Mouse (Mus musculus) embryonic facial prominence, embryonic 12.5 days (tissue): ENCODE measurements around the gene Mfsd4a. TPM values are rescaled to one million over a fixed set of nuclear protein-coding genes. Genes with fewer than 3 reads are reported as not detected.

Source experiments
- ATAC-seq: fragments of 200-750 bp; cut with Nextera tagmentation; 2 replicates; pipeline ENCODE4 v1.8.0; 2017; ENCODE audit not compliant: insufficient number of reproducible peaks, insufficient read depth, low FRiP score, low TSS enrichment
- H3K27ac ChIP-seq: fragments of 300-500 bp; sonication (generic); 2 replicates; pipeline ENCODE4 v1.5.1; 2016; ENCODE audit warnings: mild to moderate bottlenecking
- H3K27me3 ChIP-seq: fragments of 300-500 bp; sonication (generic); 2 replicates; pipeline ENCODE4 v1.6.1; 2016; ENCODE audit warnings: mild to moderate bottlenecking, moderate library complexity
- H3K36me3 ChIP-seq: fragments of 300-500 bp; sonication (generic); 2 replicates; pipeline ENCODE4 v1.6.1; 2016; ENCODE audit warnings: mild to moderate bottlenecking
- H3K4me1 ChIP-seq: fragments of 300-500 bp; sonication (generic); 2 replicates; pipeline ENCODE4 v1.6.1; 2016
- H3K4me2 ChIP-seq: fragments of 300-500 bp; sonication (generic); replicated peaks from 2 replicates; pipeline ENCODE4 v1.6.1; 2016; ENCODE audit warnings: mild to moderate bottlenecking, moderate library complexity
- H3K4me3 ChIP-seq: fragments of 300-500 bp; sonication (generic); 2 replicates; pipeline ENCODE4 v1.5.1; 2016; ENCODE audit warnings: mild to moderate bottlenecking
- H3K9ac ChIP-seq: fragments of 300-500 bp; sonication (generic); 2 replicates; pipeline ENCODE4 v1.6.1; 2016; ENCODE audit warnings: mild to moderate bottlenecking, moderate library complexity
- H3K9me3 ChIP-seq: fragments of 300-500 bp; sonication (generic); 2 replicates; pipeline ENCODE4 v1.6.1; 2016; ENCODE audit warnings: mild to moderate bottlenecking, moderate library complexity
- WGBS: fragments of 180-500 bp; shearing (Covaris S2); methylation state at CpG from one replicate; pipeline ENCODE4 v1.1.7; 2016; 5-methylcytosine and 5-hydroxymethylcytosine counted together
- polyA plus RNA-seq: library from polyadenylated mRNA; unstranded; fragments of >200 nt; fragmentation: Nextera tagmentation; extraction: Ambion mirVana; gene quantifications from 2 replicates; pipeline ENCODE4 v1.2.1, GENCODE M21; 2016

The Mfsd4a gene
- polyA plus RNA-seq, 1 experiment from 2014 or later = 14.9 TPM

DNA sequence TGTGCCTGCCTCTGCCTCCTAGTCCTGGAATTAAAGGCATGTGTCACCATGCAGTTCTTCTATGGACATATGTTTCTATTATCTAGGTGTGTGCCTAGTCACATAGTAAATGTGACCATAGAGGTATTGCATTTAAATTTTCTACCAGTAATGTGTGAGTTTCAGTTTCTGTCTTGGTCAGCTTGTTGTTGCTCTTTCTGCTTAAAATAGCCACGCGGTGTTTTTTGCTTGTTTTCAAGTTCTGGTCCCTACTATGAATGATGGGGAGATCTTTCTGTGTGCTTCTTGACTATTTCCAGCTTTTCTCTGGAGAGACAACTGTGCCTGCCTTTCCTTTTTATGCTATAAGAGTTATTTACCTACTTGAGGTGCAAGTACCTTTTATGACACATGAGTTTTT is 56.1 kb downstream of the Mfsd4a start:
- WGBS = 80% methylated on average over 2 of the region's 2 CpGs
- no peaks in the 10 kb centered on the region for H3K27me3 ChIP-seq
- no peak overlapping the region for H3K9ac ChIP-seq
- H3K4me3 ChIP-seq = no peak overlapping the region
- ATAC-seq = no peak
- H3K4me2 ChIP-seq = no peak overlapping the region
- no peaks in the 10 kb centered on the region for H3K9me3 ChIP-seq
- peaks cover 12% of the 10 kb centered on the region for H3K4me1 ChIP-seq
- H3K36me3 ChIP-seq = peaks cover 20% of the 10 kb centered on the region
- H3K27ac ChIP-seq = no peak overlapping the region

DNA sequence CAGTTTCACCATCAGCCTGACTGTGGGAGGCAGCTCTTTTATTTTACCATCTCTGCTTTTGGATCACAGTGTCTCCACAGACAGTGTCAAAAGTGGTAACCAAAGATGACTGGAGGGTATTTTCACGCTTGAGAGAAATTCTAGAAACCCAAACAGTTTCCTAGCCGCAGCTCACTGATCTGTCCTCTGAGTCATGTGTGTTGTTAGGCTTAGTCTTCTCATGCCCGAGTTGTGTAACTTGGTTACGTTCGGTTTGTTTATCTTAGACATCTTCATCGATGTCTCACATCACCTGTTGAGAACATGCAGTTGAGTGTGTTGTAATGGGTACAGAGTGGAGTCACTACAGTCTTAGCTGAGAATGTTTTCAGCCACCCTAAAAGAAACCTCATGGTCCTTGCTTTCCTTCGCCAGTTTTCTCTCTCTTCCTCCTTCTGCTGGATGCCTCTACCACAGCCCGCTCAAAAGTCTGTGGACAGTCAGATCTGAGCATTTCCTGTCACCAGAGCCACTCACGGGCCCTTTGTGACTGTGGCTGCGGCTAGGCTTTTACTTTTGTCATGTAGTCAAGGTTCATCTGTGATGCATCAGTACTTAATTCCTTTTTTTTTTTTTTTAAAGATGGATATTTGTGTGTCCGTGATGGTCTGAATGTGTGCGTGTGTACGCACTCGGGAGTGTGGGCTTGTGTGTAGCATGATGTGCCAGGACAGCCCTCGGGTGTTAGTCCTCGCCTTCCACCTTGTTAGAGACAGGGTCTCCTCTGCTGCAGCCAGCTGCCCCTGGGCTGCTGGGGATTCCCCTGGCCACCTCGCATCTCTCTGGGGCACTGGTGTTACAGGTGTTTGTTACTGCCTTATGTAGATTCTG is 57.0 kb downstream of the Mfsd4a start:
- ATAC-seq = no peak
- H3K4me2 ChIP-seq = no peak overlapping the region

DNA sequence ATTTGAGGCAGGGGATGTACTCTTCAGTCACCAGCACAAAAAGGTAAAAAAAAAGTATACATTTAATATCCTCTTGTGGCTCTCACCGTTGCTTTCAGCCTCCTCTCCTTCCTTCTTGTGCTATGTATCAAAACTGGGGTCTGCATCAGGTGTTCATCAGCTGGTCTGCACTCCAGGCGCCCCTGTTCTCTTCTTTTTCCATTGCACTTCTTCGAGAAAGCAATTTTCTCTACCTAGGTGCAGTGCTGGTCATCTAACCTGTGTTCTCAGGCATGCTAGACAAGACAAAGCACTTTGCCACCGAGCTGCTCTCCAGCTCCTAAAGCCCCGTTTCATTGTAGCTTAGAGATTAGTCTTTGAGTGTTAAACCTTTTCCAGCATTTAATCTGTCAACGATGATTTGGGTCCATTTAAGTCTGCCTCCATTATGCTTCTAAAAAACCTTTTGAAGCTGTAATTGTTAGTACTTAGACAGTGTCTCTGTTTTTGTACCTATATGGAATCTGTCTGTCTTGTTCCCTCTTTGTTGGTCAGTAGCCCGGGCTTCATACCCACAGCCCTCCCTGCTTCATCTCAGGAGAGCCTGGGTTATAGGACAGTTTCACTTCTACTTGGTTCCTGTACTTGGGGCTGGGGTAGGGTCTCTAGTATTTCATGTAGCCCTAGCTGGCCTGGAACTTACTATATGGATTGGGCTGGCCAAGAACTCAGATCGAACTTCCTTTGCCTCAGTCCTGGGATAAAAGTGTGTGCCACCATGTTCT is 58.8 kb downstream of the Mfsd4a start:
- 0 out of 2 replicates have a peak, but pooled peaks cover under 1% of the 10 kb centered on the region for H3K36me3 ChIP-seq
- H3K27ac ChIP-seq = no peak overlapping the region
- H3K27me3 ChIP-seq = no peaks in the 10 kb centered on the region
- peaks cover 18% of the 10 kb centered on the region for H3K4me1 ChIP-seq
- H3K4me3 ChIP-seq = peak overlapping the region; percentile 85
- 47% methylated on average over 8 of the region's 8 CpGs for WGBS
- H3K4me2 ChIP-seq = peak overlapping the region; percentile 63
- peak overlapping the region; percentile 87 for H3K9ac ChIP-seq
- ATAC-seq = no peak
- H3K9me3 ChIP-seq = no peaks in the 10 kb centered on the region

More for the DNA sequence above, 57.0 kb downstream of the Mfsd4a start:
- WGBS = 83% methylated on average over 17 of the region's 17 CpGs
- Histone ChIP-seq H3K36me3 (peaks cover 16% of the 10 kb centered on the region), H3K9me3 (no peaks in the 10 kb centered on the region), H3K9ac (no peak overlapping the region), H3K27me3 (no peaks in the 10 kb centered on the region), H3K4me1 (peaks cover 16% of the 10 kb centered on the region), H3K27ac (no peak overlapping the region), H3K4me3 (no peak overlapping the region)

DNA sequence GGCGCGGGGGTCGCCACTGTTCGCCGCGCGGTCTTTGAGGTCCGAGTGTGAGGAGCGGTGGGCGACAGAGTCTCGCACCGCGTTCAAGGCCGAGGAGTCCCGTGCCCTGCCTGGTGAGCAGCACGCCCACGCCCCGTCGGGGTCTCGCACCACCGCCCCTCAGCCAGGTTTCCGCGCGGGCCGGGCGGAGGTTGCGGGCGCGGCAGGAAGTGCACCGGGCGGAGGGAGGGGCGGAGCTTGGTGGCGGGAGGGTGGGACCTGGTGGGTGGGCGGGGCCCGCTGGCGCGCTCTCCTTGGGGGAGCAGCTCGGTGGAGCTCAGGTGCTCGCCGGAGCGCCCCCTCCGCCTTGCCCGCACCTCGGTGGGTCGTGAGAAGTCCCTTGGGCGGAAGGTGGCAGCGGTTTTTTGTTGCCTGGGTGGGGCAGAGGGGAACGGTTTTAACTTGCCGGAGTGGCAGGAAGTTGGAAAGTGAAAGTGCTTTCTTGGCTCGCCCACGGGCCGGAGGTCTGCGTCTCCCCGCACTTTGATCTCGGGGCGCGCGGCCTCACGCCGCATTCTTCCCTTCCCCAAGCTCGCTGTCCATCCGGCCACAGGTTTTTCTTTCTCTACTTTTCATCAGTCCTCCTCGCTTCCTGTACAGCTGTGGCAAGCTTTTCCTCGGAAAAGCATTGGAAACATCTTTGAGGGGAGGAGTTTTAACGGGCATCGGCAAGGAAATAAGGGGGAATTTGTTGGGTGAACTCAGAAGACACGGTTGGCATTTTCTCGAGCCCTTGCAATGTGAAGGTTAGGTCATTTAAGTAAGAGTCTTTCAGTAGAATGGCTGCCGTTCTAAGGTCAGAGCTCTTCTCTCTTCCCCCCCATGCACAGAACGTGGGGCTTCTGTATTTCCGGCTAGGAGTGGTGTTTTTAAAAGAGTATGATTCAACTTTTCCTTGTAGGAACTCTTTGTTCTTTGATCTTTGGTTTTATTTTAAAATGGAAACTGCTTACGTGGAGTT is 59.7 kb downstream of the Mfsd4a start:
- peak overlapping the region; percentile 63 for H3K4me2 ChIP-seq
- peak; percentile 84 for ATAC-seq
- H3K27ac ChIP-seq = peak overlapping the region; percentile 98
- no peaks in the 10 kb centered on the region for H3K27me3 ChIP-seq
- no peaks in the 10 kb centered on the region for H3K36me3 ChIP-seq
- 1% methylated on average over 71 of the region's 72 CpGs for WGBS
- H3K9ac ChIP-seq = peak overlapping the region; percentile 87
- peaks cover 21% of the 10 kb centered on the region for H3K4me1 ChIP-seq
- peak overlapping the region; percentile 85 for H3K4me3 ChIP-seq
- H3K9me3 ChIP-seq = no peaks in the 10 kb centered on the region

DNA sequence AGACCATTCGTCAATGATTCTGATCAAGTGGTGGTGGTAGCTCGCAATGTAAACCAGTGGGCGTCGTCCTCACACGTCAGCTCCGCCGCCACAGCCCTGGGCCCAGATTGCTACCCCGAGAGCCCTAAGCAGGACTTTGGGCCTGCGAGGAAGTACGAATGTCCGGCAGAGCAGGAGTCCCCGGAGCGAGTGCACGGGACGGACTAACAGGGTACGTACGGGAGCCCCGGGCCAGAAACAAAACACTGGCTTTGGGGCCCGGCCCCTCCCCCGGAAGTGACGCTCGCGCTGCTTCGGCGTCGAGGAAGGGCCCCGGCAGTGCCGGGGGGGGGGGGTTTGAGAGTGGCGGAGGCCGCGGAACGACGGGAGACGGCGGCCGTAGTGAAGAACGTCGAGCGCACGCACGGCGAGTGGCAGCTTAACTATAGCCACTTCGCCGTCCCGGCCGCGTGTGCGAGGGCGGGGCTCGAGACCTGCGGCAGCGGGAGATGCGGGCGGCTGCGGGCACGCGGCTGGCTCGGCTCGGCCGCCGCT is 60.5 kb downstream of the Mfsd4a start, which contains the start of gene Elk4:
Elk4 (plus strand) TSS at position 326 of the 534 bp plus-strand sequence.
- Histone ChIP-seq H3K4me3 (peak within 1 kb of the TSS; percentile 85), H3K9me3 (no peaks in the 10 kb centered on the region), H3K4me2 (peak within 1 kb of the TSS; percentile 63), H3K4me1 (peaks cover 21% of the 10 kb centered on the region), H3K9ac (peak within 1 kb of the TSS; percentile 87), H3K27ac (peak within 1 kb of the TSS; percentile 98), H3K36me3 (no peaks in the 10 kb centered on the region), H3K27me3 (no peaks in the 10 kb centered on the region)
- ATAC-seq = peak; percentile 84
- WGBS = under 1% methylated on average over 61 of the region's 61 CpGs

DNA sequence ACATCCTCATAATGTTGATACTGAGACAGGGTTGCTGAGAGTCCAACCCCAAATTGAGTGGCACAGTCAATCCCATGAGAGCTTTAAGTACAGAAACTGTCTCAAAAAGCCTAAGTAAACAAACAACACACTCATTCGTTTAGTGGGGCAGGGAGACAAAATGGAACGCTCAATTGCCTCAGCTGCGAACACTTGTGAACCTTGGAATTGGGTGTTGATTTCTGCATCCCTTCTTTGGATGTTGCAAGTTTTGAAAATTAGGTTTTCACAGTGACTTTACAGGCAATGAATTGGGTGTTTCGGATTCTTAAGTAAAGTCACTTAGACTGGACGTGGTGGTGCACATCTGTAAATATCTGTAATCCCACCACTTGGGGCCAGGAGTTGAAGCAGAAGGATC is 61.1 kb downstream of the Mfsd4a start:
- Histone ChIP-seq H3K4me1 (peaks cover 21% of the 10 kb centered on the region), H3K4me3 (peak overlapping the region; percentile 85), H3K36me3 (no peaks in the 10 kb centered on the region), H3K9me3 (no peaks in the 10 kb centered on the region), H3K9ac (no peak overlapping the region), H3K4me2 (peak overlapping the region; percentile 63), H3K27me3 (no peaks in the 10 kb centered on the region), H3K27ac (peak overlapping the region; percentile 98; the same call in 1 of the 2 replicates)
- ATAC-seq = no peak
- 31% methylated on average over 5 of the region's 5 CpGs for WGBS

GRCm38 (mm10) chr1:132006046-132006445 is 61.8 kb downstream of the Mfsd4a start:
- Histone ChIP-seq H3K4me2 (no peak overlapping the region), H3K36me3 (no peaks in the 10 kb centered on the region), H3K27me3 (no peaks in the 10 kb centered on the region), H3K27ac (no peak overlapping the region), H3K9me3 (no peaks in the 10 kb centered on the region), H3K4me1 (peaks cover 21% of the 10 kb centered on the region), H3K4me3 (no peak overlapping the region), H3K9ac (no peak overlapping the region)
- 83% methylated on average over 3 of the region's 3 CpGs for WGBS
- no peak for ATAC-seq

DNA sequence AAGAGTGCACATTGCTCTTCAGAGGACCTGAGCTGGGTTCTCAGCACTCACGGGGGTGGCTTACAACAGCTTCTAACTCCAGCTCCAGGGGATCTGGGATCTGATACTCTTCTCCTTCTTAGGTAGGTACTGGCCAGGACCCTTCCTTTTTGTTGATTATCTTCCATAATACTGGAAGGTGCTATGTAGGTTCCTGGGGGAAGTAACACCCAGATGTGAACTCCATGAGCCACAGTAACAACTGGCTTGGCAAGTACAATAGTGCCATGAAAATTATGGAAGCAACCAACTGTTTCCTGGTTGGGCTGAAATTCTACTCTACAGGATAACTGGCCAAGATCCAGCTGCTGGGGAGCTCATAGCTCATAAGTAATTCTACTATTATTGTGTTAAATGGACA is 62.4 kb downstream of the Mfsd4a start:
- Histone ChIP-seq H3K27ac (no peak overlapping the region), H3K9me3 (no peaks in the 10 kb centered on the region), H3K27me3 (no peaks in the 10 kb centered on the region), H3K4me1 (peaks cover 18% of the 10 kb centered on the region), H3K36me3 (no peaks in the 10 kb centered on the region), H3K4me3 (no peak overlapping the region), H3K9ac (no peak overlapping the region), H3K4me2 (no peak overlapping the region)
- 87% methylated on average over 1 of the region's 1 CpGs for WGBS
- ATAC-seq = no peak

DNA sequence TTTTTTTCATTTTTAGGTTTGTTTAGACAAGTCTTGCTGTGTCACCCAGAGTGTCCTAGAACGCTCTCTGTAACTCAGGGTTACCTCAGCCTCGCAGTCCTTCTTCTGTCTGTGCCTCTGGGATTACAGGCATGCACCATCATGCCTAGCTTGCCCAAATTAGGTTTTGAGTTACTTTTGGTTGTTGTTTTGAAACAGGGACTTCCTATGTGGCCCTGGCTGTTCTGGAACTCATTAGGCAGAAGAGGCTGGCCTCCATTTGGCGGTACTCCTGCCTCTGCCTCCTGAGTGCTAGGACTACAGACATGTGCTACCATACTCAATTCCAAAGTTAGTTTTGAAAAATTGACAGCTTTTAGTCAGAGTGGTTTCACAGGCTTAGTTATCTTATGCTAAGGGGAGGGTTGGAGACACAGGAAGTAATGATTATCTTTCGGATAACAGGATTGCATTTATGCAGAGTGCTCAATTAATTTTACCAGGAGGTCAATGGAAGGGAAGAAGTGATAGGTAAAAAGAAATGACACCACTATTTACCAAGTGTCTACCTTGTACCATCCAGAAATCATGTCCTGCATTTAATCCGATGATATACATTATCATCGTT is 63.2 kb downstream of the Mfsd4a start:
- H3K27ac ChIP-seq = no peak overlapping the region
- WGBS = 63% methylated on average over 6 of the region's 6 CpGs

DNA sequence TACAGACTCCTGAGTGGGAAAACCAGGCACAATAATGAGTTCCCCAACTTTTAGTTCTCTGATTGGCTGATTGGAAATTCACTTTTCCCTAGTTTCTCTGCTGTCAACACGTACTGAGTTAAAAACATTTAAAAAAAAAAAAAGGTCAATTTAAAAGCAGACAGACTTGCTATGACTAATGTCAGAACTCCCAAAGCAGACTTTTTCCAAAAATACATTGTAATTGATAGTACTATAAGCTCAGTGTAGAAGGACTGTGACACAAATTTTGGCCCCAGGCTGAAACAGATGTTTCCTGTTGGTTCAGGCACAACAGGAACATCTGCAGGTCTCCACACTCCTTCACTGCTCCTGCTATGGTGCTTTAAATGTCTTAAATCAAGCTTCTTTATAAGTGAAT is 64.0 kb downstream of the Mfsd4a start:
- H3K4me3 ChIP-seq = no peak overlapping the region
- H3K27me3 ChIP-seq = no peaks in the 10 kb centered on the region
- H3K4me1 ChIP-seq = peaks cover 9% of the 10 kb centered on the region; the same call in 1 of the 2 replicates
- H3K36me3 ChIP-seq = no peaks in the 10 kb centered on the region
- H3K9me3 ChIP-seq = no peaks in the 10 kb centered on the region
- WGBS = 26% methylated on average over 1 of the region's 1 CpGs
- H3K9ac ChIP-seq = no peak overlapping the region
- ATAC-seq = no peak
- no peak overlapping the region for H3K27ac ChIP-seq
- no peak overlapping the region for H3K4me2 ChIP-seq

More for the DNA sequence above, 63.2 kb downstream of the Mfsd4a start:
- Histone ChIP-seq H3K9ac (no peak overlapping the region), H3K4me3 (no peak overlapping the region), H3K4me1 (peaks cover 16% of the 10 kb centered on the region), H3K36me3 (no peaks in the 10 kb centered on the region), H3K9me3 (no peaks in the 10 kb centered on the region), H3K27me3 (no peaks in the 10 kb centered on the region), H3K4me2 (no peak overlapping the region)
- no peak for ATAC-seq
